Mouse (Mus musculus): ENCODE measurements at regions not wholly inside any gene's neighbourhood (a gene's known extent, or its start where the extent isn't known, plus 50 kb on each side); places are given as distances from the start of the nearest gene placed in this dataset.

GRCm38 (mm10) chr14:46225851-46226608 is 153.2 kb upstream of the Gm15217 start:
- DNase-seq = peak; percentile 94

GRCm38 (mm10) chr14:46234040-46234439 is 145.2 kb upstream of the Gm15217 start:
- no peak for DNase-seq

- no peak for DNase-seq
Observed at GRCm38 (mm10) chr14:46234835-46235234, 144.4 kb upstream of the Gm15217 start.

GRCm38 (mm10) chr14:46240046-46240800 is 139.0 kb upstream of the Gm15217 start:
- DNase-seq = no peak

GRCm38 (mm10) chr14:46240896-46241295 is 138.3 kb upstream of the Gm15217 start:
- no peak for DNase-seq

- no peak for DNase-seq
Observed at GRCm38 (mm10) chr14:46247491-46248484, 131.4 kb upstream of the Gm15217 start.

GRCm38 (mm10) chr14:46249141-46249540 is 130.1 kb upstream of the Gm15217 start:
- DNase-seq = no peak

GRCm38 (mm10) chr14:46255261-46255660 is 124.0 kb upstream of the Gm15217 start:
- DNase-seq = no peak

- DNase-seq = peak; percentile 2
Observed at GRCm38 (mm10) chr14:46256336-46256735, 122.9 kb upstream of the Gm15217 start.

- DNase-seq = no peak
Observed at GRCm38 (mm10) chr14:46257311-46257710, 121.9 kb upstream of the Gm15217 start.

GRCm38 (mm10) chr14:46258551-46258950 is 120.7 kb upstream of the Gm15217 start:
- DNase-seq = no peak

- no peak for DNase-seq
Observed at GRCm38 (mm10) chr14:46260291-46260980, 118.8 kb upstream of the Gm15217 start.

GRCm38 (mm10) chr14:46275455-46275854 is 103.8 kb upstream of the Gm15217 start:
- no peak for DNase-seq

- no peak for DNase-seq
Observed at GRCm38 (mm10) chr14:46276926-46277831, 102.0 kb upstream of the Gm15217 start.

GRCm38 (mm10) chr14:46277832-46278611 is 101.2 kb upstream of the Gm15217 start:
- no peak for DNase-seq

GRCm38 (mm10) chr14:46292398-46292797 is 86.8 kb upstream of the Gm15217 start:
- no peak for DNase-seq

GRCm38 (mm10) chr14:46296275-46296674 is 82.9 kb upstream of the Gm15217 start:
- no peak for DNase-seq

- no peak for DNase-seq
Observed at GRCm38 (mm10) chr14:46300546-46300945, 78.7 kb upstream of the Gm15217 start.

- DNase-seq = no peak
Observed at GRCm38 (mm10) chr14:46302601-46303000, 76.6 kb upstream of the Gm15217 start.

- no peak for DNase-seq
Observed at GRCm38 (mm10) chr14:46305267-46305666, 73.9 kb upstream of the Gm15217 start.
